16 mouse cellular contexts compared by ENCODE assay signal in genomic region chr2:165926191-165926590, GRCm38 (mm10).
"Had no signal": no experiment of that assay in that cellular context is flagged by ENCODE, and none has a peak within 500 bp of the region (broad histone marks: within the 10 kb centered on the region; RNA-seq: fewer than 3 reads in every experiment).

No protein-coding gene starts in this region.

- H3K4me3 ChIP-seq: layer of hippocampus, adult 2 months; liver, embryonic 13.5 days; neural tube, embryonic 13.5 days had no signal

- DNase-seq: kidney, adult 18-20 months; kidney, adult 9 months; kidney, postnatal 25 days; layer of hippocampus, adult 9-11 months; liver, embryonic 13.5 days; lung, embryonic 14.5 days; midbrain, embryonic 14.5 days; thymus, adult 18-20 months; thymus, postnatal 25 days had no signal

- H3K9ac ChIP-seq: liver, embryonic 13.5 days; lung, embryonic 14.5 days; neural tube, embryonic 13.5 days had no signal

- H3K27ac ChIP-seq: kidney, postnatal 0 days; layer of hippocampus, adult 2 months; liver, embryonic 13.5 days; macrophage; neural tube, embryonic 13.5 days had no signal

- ATAC-seq: intestine, embryonic 16.5 days; lung, postnatal 0 days had no signal

- H3K9me3 ChIP-seq: neural tube, embryonic 13.5 days had no signal

- H3K36me3 ChIP-seq: liver, embryonic 13.5 days; neural tube, embryonic 13.5 days had no signal

- H3K27me3 ChIP-seq: liver, embryonic 13.5 days; neural tube, embryonic 13.5 days had no signal

- H3K4me2 ChIP-seq: liver, embryonic 13.5 days; lung, embryonic 14.5 days; midbrain, embryonic 11.5 days; neural tube, embryonic 13.5 days had no signal
